Mouse (Mus musculus) left cerebral cortex, adult 11 months (tissue): ENCODE measurements around the gene Def6.

Experiments used
- DNase-seq: peaks from one replicate; pipeline ENCODE4 v3.0.0; 2022; ENCODE audit warnings: low spot score

Def6 gene

GRCm38 (mm10) chr17:28242296-28242695 is 34.7 kb downstream of the Def6 start:
- no peak for DNase-seq

GRCm38 (mm10) chr17:28244214-28244613 is 36.6 kb downstream of the Def6 start:
- DNase-seq = no peak

- DNase-seq = no peak
Observed at GRCm38 (mm10) chr17:28244714-28245113, 37.1 kb downstream of the Def6 start.

- DNase-seq = no peak
Observed at GRCm38 (mm10) chr17:28246640-28247039, 39.1 kb downstream of the Def6 start.

- DNase-seq = no peak
Observed at GRCm38 (mm10) chr17:28247613-28248012, 40.0 kb downstream of the Def6 start.

- no peak for DNase-seq
Observed at GRCm38 (mm10) chr17:28249062-28249461, 41.5 kb downstream of the Def6 start.

GRCm38 (mm10) chr17:28251579-28252280 is 44.2 kb downstream of the Def6 start:
- no peak for DNase-seq

GRCm38 (mm10) chr17:28252281-28252648 is 44.7 kb downstream of the Def6 start:
- no peak for DNase-seq

- no peak for DNase-seq
Observed at GRCm38 (mm10) chr17:28253216-28253615, 45.6 kb downstream of the Def6 start.

GRCm38 (mm10) chr17:28254804-28255203 is 47.2 kb downstream of the Def6 start:
- DNase-seq = no peak

- no peak for DNase-seq
Observed at GRCm38 (mm10) chr17:28255651-28256050, 48.1 kb downstream of the Def6 start.

- DNase-seq = no peak
Observed at GRCm38 (mm10) chr17:28256651-28257328, 49.2 kb downstream of the Def6 start.

- DNase-seq = no peak
Observed at GRCm38 (mm10) chr17:28258325-28258724, 50.7 kb downstream of the Def6 start.

- DNase-seq = no peak
Observed at GRCm38 (mm10) chr17:28259890-28260542, 52.4 kb downstream of the Def6 start.

- DNase-seq = no peak
Observed at GRCm38 (mm10) chr17:28260543-28260909, 52.9 kb downstream of the Def6 start.

GRCm38 (mm10) chr17:28261795-28262194 is 54.2 kb downstream of the Def6 start:
- no peak for DNase-seq

- DNase-seq = no peak
Observed at GRCm38 (mm10) chr17:28263181-28263894, 55.8 kb downstream of the Def6 start.

- DNase-seq = no peak
Observed at GRCm38 (mm10) chr17:28267251-28267650, 59.7 kb downstream of the Def6 start.

GRCm38 (mm10) chr17:28270165-28270564 is 62.6 kb downstream of the Def6 start:
- DNase-seq = no peak

GRCm38 (mm10) chr17:28271537-28272266 is 64.1 kb downstream of the Def6 start:
- no peak for DNase-seq

GRCm38 (mm10) chr17:28272281-28272680 is 64.7 kb downstream of the Def6 start:
- DNase-seq = no peak

- no peak for DNase-seq
Observed at GRCm38 (mm10) chr17:28272837-28273236, 65.3 kb downstream of the Def6 start.
